Mouse (Mus musculus): ENCODE data around the gene Armcx1. TPM values are rescaled to one million over a fixed set of nuclear protein-coding genes. Genes with fewer than 3 reads are reported as not detected.
A peak's percentile ranks its signal among the peaks of the same experiment; 100 is the strongest.
"Not testable (repeated sequence)": the region's sequence is repeated elsewhere in the genome, so short reads cannot be mapped to it uniquely, and the experiment has no call there.

Gene Armcx1
- total RNA-seq, 2 experiments from 2014 or later, result 60.3 to 74.8 TPM

GRCm38 (mm10) chrX:134756434-134757292 is 38.9 kb downstream of the Armcx1 start, which contains the start of gene Armcx3:
TSS of gene Armcx3 (plus strand) at chrX:134756595.
- intact Hi-C loops (cut with DNase I), result loop anchor here (2.0 kb wide), 1 partner anchor 52 kb away; the partner anchor contains the start of gene Armcx2
- DNase-seq (ENCODE audit: low spot score in 2 of 2), result peak; percentile 43 to 53

DNA sequence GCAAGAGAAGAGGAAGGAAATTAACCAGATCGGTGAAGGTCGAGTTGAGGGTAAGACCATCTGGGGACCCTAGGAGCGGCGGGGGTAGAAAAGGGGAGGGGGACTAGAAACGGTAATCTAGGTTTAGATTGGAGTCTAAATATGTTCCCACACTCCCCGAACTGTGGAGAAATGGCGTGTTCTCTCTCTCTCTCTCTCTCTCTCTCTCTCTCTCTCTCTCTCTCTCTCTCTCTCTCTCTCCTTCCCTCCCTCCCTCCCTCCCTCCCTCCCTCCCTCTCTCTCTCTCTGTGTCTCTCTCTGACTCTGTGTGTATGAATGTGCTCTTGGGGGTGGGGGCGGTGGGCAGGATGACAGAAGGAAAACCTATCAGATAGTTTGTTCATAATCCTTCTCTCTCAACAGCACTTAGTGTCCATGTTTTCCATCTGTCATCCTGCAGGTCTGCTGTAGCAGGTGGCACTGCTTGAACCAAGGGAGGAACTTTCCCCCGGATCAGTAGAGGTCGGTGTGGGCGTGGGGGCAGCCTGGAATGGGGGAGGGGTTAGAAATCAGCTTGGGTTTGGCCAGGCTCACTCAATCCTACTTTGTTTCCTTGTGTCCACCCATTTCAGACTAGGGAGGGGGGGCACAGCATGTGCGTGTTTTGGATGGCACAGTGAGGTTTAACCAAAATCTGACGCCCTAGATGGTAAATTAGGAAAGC is 39.7 kb downstream of the Armcx1 start:
- no peak for DNase-seq (ENCODE audit: low spot score in 2 of 2)
- intact Hi-C loops (cut with DNase I), result loop anchor here (2.0 kb wide), 1 partner anchor 51 kb away; the partner anchor contains the start of gene Armcx2

- intact Hi-C loops (cut with DNase I); DNase-seq (ENCODE audit: low spot score in 2 of 2): not testable (repeated sequence)
These were observed 45.9 kb downstream of the Armcx1 start for GRCm38 (mm10) chrX:134763428-134764198.

Small RNA genes lying within 50 kb of the gene (microRNA-seq; reads per million reads assigned to microRNA genes)
- not detected for gene Mir7093

Other genes starting within 250 kb of the Armcx1 start
- gene Taf7l, start 241.5 kb upstream of the Armcx1 start, total RNA-seq (2021), result under 1 TPM in 1 of 2 experiments, not detected in 1; 0.45 TPM
- 10 to 100 TPM; 16.6 to 18.4 TPM for gene Timm8a1, start 176.1 kb upstream of the Armcx1 start, total RNA-seq (2021)
- gene Btk, start 134.4 kb upstream of the Armcx1 start, total RNA-seq (2021), result 1 to 10 TPM; 1.1 TPM
- 100 to 1,000 TPM; 102 to 120 TPM for gene Rpl36a, start 132.3 kb upstream of the Armcx1 start, total RNA-seq (2021)
- 10 to 100 TPM; 11.0 TPM for gene Gla, start 116.8 kb upstream of the Armcx1 start, total RNA-seq (2021)
- gene Hnrnph2, start 116.8 kb upstream of the Armcx1 start, total RNA-seq (2021), result 100 to 1,000 TPM; 154 to 156 TPM
- 10 to 100 TPM; 36.3 to 36.4 TPM for gene Armcx4, start 31.4 kb upstream of the Armcx1 start, total RNA-seq (2021)
- 1 to 10 TPM; 4.3 to 5.4 TPM for gene Armcx6, start 33.5 kb downstream of the Armcx1 start, total RNA-seq (2021)
- gene Armcx3, start 38.6 kb downstream of the Armcx1 start, total RNA-seq (2021), result 10 to 100 TPM; 69.0 to 80.1 TPM
- 10 to 100 TPM; 79.1 to 79.8 TPM for gene Armcx2, start 91.3 kb downstream of the Armcx1 start, total RNA-seq (2021)
- not detected for gene Nxf2, start 246.8 kb downstream of the Armcx1 start, total RNA-seq (2021)

Data from left cerebral cortex, postnatal 36 days (tissue).